Mouse (Mus musculus): ENCODE measurements around the gene 1700029I15Rik. TPM values are rescaled to one million over a fixed set of nuclear protein-coding genes. Genes with fewer than 3 reads are reported as not detected.
A peak's percentile ranks its signal among the peaks of the same experiment; 100 is the strongest.

Gene 1700029I15Rik
- polyA plus RNA-seq, 1 experiment: 1.2 TPM

GRCm38 (mm10) chr2:92401091-92401561, 18.8 kb downstream of the 1700029I15Rik start, which contains the start of gene Mapk8ip1:
Gene Mapk8ip1, minus strand, starts transcription at chr2:92401263.
- H3K27me3 ChIP-seq (ENCODE audit: control insufficient read depth, insufficient read depth, low read length, poor library complexity, severe bottlenecking): no peaks in the 10 kb centered on the region
- H3K9ac ChIP-seq (ENCODE audit: low read depth, poor library complexity, severe bottlenecking): peak within 1 kb of the TSS; percentile 87
- peaks cover 2% of the 10 kb centered on the region for H3K4me1 ChIP-seq (ENCODE audit: control insufficient read depth, insufficient read depth, low read length)
- H3K36me3 ChIP-seq (ENCODE audit: control insufficient read depth, insufficient read depth, low read length, poor library complexity, severe bottlenecking): no peaks in the 10 kb centered on the region
- H3K27ac ChIP-seq (ENCODE audit: insufficient read depth, low read length): no peak within 1 kb of the TSS
- H3K9me3 ChIP-seq (replicated peaks; ENCODE audit: control insufficient read depth, insufficient read depth, low read length, poor library complexity, severe bottlenecking): no peaks in the 10 kb centered on the region
- peak within 1 kb of the TSS; percentile 85 for H3K4me3 ChIP-seq (ENCODE audit: low read depth, low read length)
- TF ChIP-seq CTCF (IDR thresholded peaks at IDR 0.05; ENCODE audit: low read depth, low read length) (no peak), EP300 (IDR thresholded peaks at IDR 0.05; ENCODE audit: insufficient read depth, low read depth, low read length) (no peak), POLR2A (IDR thresholded peaks at IDR 0.05; ENCODE audit: insufficient read depth, low read length) (no peak)

GRCm38 (mm10) chr2:92402591-92403326, 20.4 kb downstream of the 1700029I15Rik start:
- TF ChIP-seq EP300 (IDR thresholded peaks at IDR 0.05; ENCODE audit: insufficient read depth, low read depth, low read length): no peak
- TF ChIP-seq CTCF (IDR thresholded peaks at IDR 0.05; ENCODE audit: low read depth, low read length): no peak
- no peak for TF ChIP-seq POLR2A (IDR thresholded peaks at IDR 0.05; ENCODE audit: insufficient read depth, low read length)
- Histone ChIP-seq H3K9me3 (replicated peaks; ENCODE audit: control insufficient read depth, insufficient read depth, low read length, poor library complexity, severe bottlenecking) (no peaks in the 10 kb centered on the region), H3K9ac (ENCODE audit: low read depth, poor library complexity, severe bottlenecking) (no peak overlapping the region), H3K27ac (ENCODE audit: insufficient read depth, low read length) (no peak overlapping the region), H3K27me3 (ENCODE audit: control insufficient read depth, insufficient read depth, low read length, poor library complexity, severe bottlenecking) (no peaks in the 10 kb centered on the region), H3K4me1 (ENCODE audit: control insufficient read depth, insufficient read depth, low read length) (peaks cover 2% of the 10 kb centered on the region), H3K36me3 (ENCODE audit: control insufficient read depth, insufficient read depth, low read length, poor library complexity, severe bottlenecking) (no peaks in the 10 kb centered on the region), H3K4me3 (ENCODE audit: low read depth, low read length) (no peak overlapping the region)

- TF ChIP-seq POLR2A (IDR thresholded peaks at IDR 0.05; ENCODE audit: insufficient read depth, low read length) (no peak), EP300 (IDR thresholded peaks at IDR 0.05; ENCODE audit: insufficient read depth, low read depth, low read length) (no peak), CTCF (IDR thresholded peaks at IDR 0.05; ENCODE audit: low read depth, low read length) (no peak)
- Histone ChIP-seq H3K4me1 (ENCODE audit: control insufficient read depth, insufficient read depth, low read length) (peaks cover 2% of the 10 kb centered on the region), H3K9ac (ENCODE audit: low read depth, poor library complexity, severe bottlenecking) (no peak overlapping the region), H3K36me3 (ENCODE audit: control insufficient read depth, insufficient read depth, low read length, poor library complexity, severe bottlenecking) (0 out of 2 replicates have a peak, but pooled peaks cover 3% of the 10 kb centered on the region), H3K27ac (ENCODE audit: insufficient read depth, low read length) (no peak overlapping the region), H3K4me3 (ENCODE audit: low read depth, low read length) (no peak overlapping the region), H3K9me3 (replicated peaks; ENCODE audit: control insufficient read depth, insufficient read depth, low read length, poor library complexity, severe bottlenecking) (no peaks in the 10 kb centered on the region), H3K27me3 (ENCODE audit: control insufficient read depth, insufficient read depth, low read length, poor library complexity, severe bottlenecking) (no peaks in the 10 kb centered on the region)
These were observed 21.5 kb downstream of the 1700029I15Rik start for GRCm38 (mm10) chr2:92403776-92404319.

GRCm38 (mm10) chr2:92404737-92405136, 22.4 kb downstream of the 1700029I15Rik start:
- no peak overlapping the region for H3K27ac ChIP-seq (ENCODE audit: insufficient read depth, low read length)
- H3K36me3 ChIP-seq (ENCODE audit: control insufficient read depth, insufficient read depth, low read length, poor library complexity, severe bottlenecking): peaks cover 6% of the 10 kb centered on the region; the same call in 1 of the 2 replicates

GRCm38 (mm10) chr2:92405687-92406086, 23.3 kb downstream of the 1700029I15Rik start:
- TF ChIP-seq EP300 (IDR thresholded peaks at IDR 0.05; ENCODE audit: insufficient read depth, low read depth, low read length) (no peak), POLR2A (IDR thresholded peaks at IDR 0.05; ENCODE audit: insufficient read depth, low read length) (no peak), CTCF (IDR thresholded peaks at IDR 0.05; ENCODE audit: low read depth, low read length) (no peak)
- Histone ChIP-seq H3K36me3 (ENCODE audit: control insufficient read depth, insufficient read depth, low read length, poor library complexity, severe bottlenecking) (peaks cover 6% of the 10 kb centered on the region; the same call in 1 of the 2 replicates), H3K9ac (ENCODE audit: low read depth, poor library complexity, severe bottlenecking) (no peak overlapping the region), H3K4me1 (ENCODE audit: control insufficient read depth, insufficient read depth, low read length) (peaks cover 2% of the 10 kb centered on the region), H3K4me3 (ENCODE audit: low read depth, low read length) (no peak overlapping the region), H3K27me3 (ENCODE audit: control insufficient read depth, insufficient read depth, low read length, poor library complexity, severe bottlenecking) (no peaks in the 10 kb centered on the region), H3K27ac (ENCODE audit: insufficient read depth, low read length) (no peak overlapping the region), H3K9me3 (replicated peaks; ENCODE audit: control insufficient read depth, insufficient read depth, low read length, poor library complexity, severe bottlenecking) (no peaks in the 10 kb centered on the region)

More at GRCm38 (mm10) chr2:92404737-92405136, 22.4 kb downstream of the 1700029I15Rik start:
- TF ChIP-seq EP300 (IDR thresholded peaks at IDR 0.05; ENCODE audit: insufficient read depth, low read depth, low read length) (no peak), CTCF (IDR thresholded peaks at IDR 0.05; ENCODE audit: low read depth, low read length) (no peak), POLR2A (IDR thresholded peaks at IDR 0.05; ENCODE audit: insufficient read depth, low read length) (no peak)
- peaks cover 2% of the 10 kb centered on the region for H3K4me1 ChIP-seq (ENCODE audit: control insufficient read depth, insufficient read depth, low read length)
- H3K9me3 ChIP-seq (replicated peaks; ENCODE audit: control insufficient read depth, insufficient read depth, low read length, poor library complexity, severe bottlenecking): no peaks in the 10 kb centered on the region
- H3K27me3 ChIP-seq (ENCODE audit: control insufficient read depth, insufficient read depth, low read length, poor library complexity, severe bottlenecking): no peaks in the 10 kb centered on the region
- no peak overlapping the region for H3K4me3 ChIP-seq (ENCODE audit: low read depth, low read length)
- no peak overlapping the region for H3K9ac ChIP-seq (ENCODE audit: low read depth, poor library complexity, severe bottlenecking)

Measured in ES-Bruce4 (cell line).